Comparison of ENCODE assay signal across 8 mouse cellular contexts in genomic region chr6:72233950-72234349, GRCm38 (mm10). TPM values are rescaled to one million over a fixed set of nuclear protein-coding genes. Genes with fewer than 3 reads are reported as not detected.
DNase-seq lines count a peak whose midpoint lies in the region; ATAC-seq lines count a peak whose summit lies in the region.

No protein-coding gene starts in this region.

- no peak for DNase-seq in heart, postnatal 36 days
- peak; percentile 65 for DNase-seq in R1 (ENCODE audit: low read depth, low spot score)
- DNase-seq in right cerebral cortex, postnatal 36 days (ENCODE audit: low spot score in 2 of 2): no peak
- no peak for DNase-seq in cerebellum, postnatal 25 days
- DNase-seq in cerebellum, adult 9-11 months: no peak

- H3K9me3 ChIP-seq in heart, embryonic 12.5 days (replicated peaks): no peaks in the 10 kb centered on the region
- H3K9me3 ChIP-seq in hindbrain, embryonic 12.5 days (replicated peaks): no peaks in the 10 kb centered on the region
- H3K9me3 ChIP-seq in midbrain, embryonic 13.5 days: no peaks in the 10 kb centered on the region

- WGBS in heart, embryonic 12.5 days: 1% methylated on average over 12 of the region's 13 CpGs
- 0% methylated on average over 13 of the region's 13 CpGs for WGBS in hindbrain, embryonic 12.5 days
- WGBS in midbrain, embryonic 13.5 days: 0% methylated on average over 13 of the region's 13 CpGs

- H3K4me3 ChIP-seq in heart, embryonic 12.5 days: peak overlapping the region; percentile 81
- H3K4me3 ChIP-seq in hindbrain, embryonic 12.5 days: peak overlapping the region; percentile 57
- H3K4me3 ChIP-seq in midbrain, embryonic 13.5 days (replicated peaks): peak overlapping the region; percentile 57

- peak overlapping the region; percentile 99 for H3K4me2 ChIP-seq in heart, embryonic 12.5 days
- peak overlapping the region; percentile 100 for H3K4me2 ChIP-seq in hindbrain, embryonic 12.5 days (replicated peaks)
- peak overlapping the region; percentile 100 for H3K4me2 ChIP-seq in midbrain, embryonic 13.5 days (replicated peaks)

- H3K4me1 ChIP-seq in heart, embryonic 12.5 days (replicated peaks): peaks cover 63% of the 10 kb centered on the region
- peaks cover 56% of the 10 kb centered on the region for H3K4me1 ChIP-seq in hindbrain, embryonic 12.5 days
- H3K4me1 ChIP-seq in midbrain, embryonic 13.5 days (replicated peaks): peaks cover 55% of the 10 kb centered on the region

- peaks cover 26% of the 10 kb centered on the region for H3K27me3 ChIP-seq in heart, embryonic 12.5 days (replicated peaks)
- H3K27me3 ChIP-seq in hindbrain, embryonic 12.5 days: peaks cover 74% of the 10 kb centered on the region
- H3K27me3 ChIP-seq in midbrain, embryonic 13.5 days: peaks cover 82% of the 10 kb centered on the region

- ATAC-seq in heart, embryonic 12.5 days (ENCODE audit: insufficient number of reproducible peaks, low FRiP score): no peak
- no peak for ATAC-seq in hindbrain, embryonic 12.5 days (ENCODE audit: low FRiP score)
- peak; percentile 2; the same call in 1 of the 2 replicates for ATAC-seq in midbrain, embryonic 13.5 days

- peak overlapping the region; percentile 81 for H3K9ac ChIP-seq in heart, embryonic 12.5 days
- H3K9ac ChIP-seq in hindbrain, embryonic 12.5 days: peak overlapping the region; percentile 64
- H3K9ac ChIP-seq in midbrain, embryonic 13.5 days (replicated peaks): peak overlapping the region; percentile 63; the same call in 1 of the 2 replicates

- intact Hi-C loops in heart, postnatal 36 days (cut with DNase I): no loop called here

- peak overlapping the region; percentile 71 for H3K27ac ChIP-seq in heart, embryonic 12.5 days (ENCODE audit: poor library complexity, severe bottlenecking)
- H3K27ac ChIP-seq in hindbrain, embryonic 12.5 days: peak overlapping the region; percentile 67; the same call in 1 of the 2 replicates
- H3K27ac ChIP-seq in midbrain, embryonic 13.5 days: peak overlapping the region; percentile 64; the same call in 1 of the 2 replicates

- H3K36me3 ChIP-seq in heart, embryonic 12.5 days: no peaks in the 10 kb centered on the region
- no peaks in the 10 kb centered on the region for H3K36me3 ChIP-seq in hindbrain, embryonic 12.5 days
- H3K36me3 ChIP-seq in midbrain, embryonic 13.5 days: no peaks in the 10 kb centered on the region

RNA-seq across cellular contexts. Expression of gene Atoh8, which starts 1.4 kb away (rescaled TPM):
- 14.1 and 14.9 TPM in 2 replicates for polyA plus RNA-seq in heart, embryonic 12.5 days (2016; fragmentation: Nextera tagmentation; extraction: Ambion mirVana)
- 10 to 100 TPM in 1 of 2 experiments, 1 to 10 TPM in 1; 10.0 to 11.4 TPM for total RNA-seq in heart, postnatal 36 days (2021)
- 12.4 and 13.7 TPM in 2 replicates for polyA plus RNA-seq in hindbrain, embryonic 12.5 days (2016; fragmentation: Nextera tagmentation; extraction: Ambion mirVana)
- polyA plus RNA-seq in midbrain, embryonic 13.5 days (2015; fragmentation: Nextera tagmentation; extraction: Ambion mirVana): 2.2 and 3.8 TPM in 2 replicates
